9 mouse cellular contexts compared by ENCODE assay signal in the genomic region with DNA sequence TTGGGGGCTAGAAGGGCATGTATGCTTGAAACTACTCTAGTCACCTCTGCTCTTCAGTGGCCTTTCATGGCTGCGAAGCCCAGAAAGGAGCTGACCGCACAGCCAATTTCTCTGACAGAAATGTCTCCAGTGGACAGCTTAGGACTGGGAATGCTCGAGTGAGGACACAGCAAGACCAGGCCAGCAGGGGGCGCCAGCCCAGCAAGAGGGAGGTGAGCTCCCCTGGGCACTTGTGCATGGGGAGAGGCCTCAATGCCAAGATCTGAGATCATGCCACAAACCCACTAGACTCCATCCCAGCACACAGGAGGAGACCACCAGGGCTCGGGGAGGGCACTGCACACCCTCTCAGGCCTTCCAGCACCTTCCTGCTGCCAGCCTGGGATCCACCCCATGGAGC. TPM values are rescaled to one million over a fixed set of nuclear protein-coding genes. Genes with fewer than 3 reads are reported as not detected.
DNase-seq lines count a peak whose midpoint lies in the region; ATAC-seq and TF ChIP-seq lines count a peak whose summit lies in the region.
"Had no signal": no experiment of that assay in that cellular context is flagged by ENCODE, and none has a peak within 500 bp of the region (broad histone marks: within the 10 kb centered on the region; RNA-seq: fewer than 3 reads in every experiment).

No protein-coding gene starts in this region.

- H3K79me2 ChIP-seq in MEL (ENCODE audit: control insufficient read depth, insufficient read depth, low read length, poor library complexity): no peaks in the 10 kb centered on the region

- ATAC-seq in heart, embryonic 12.5 days (ENCODE audit: insufficient number of reproducible peaks, low FRiP score): no peak
- ATAC-seq in limb, embryonic 14.5 days (ENCODE audit: low FRiP score, low read depth): no peak
- no peak for ATAC-seq in neural tube, embryonic 11.5 days (ENCODE audit: insufficient read depth, low FRiP score, low TSS enrichment)

- WGBS in heart, embryonic 12.5 days: 68% methylated on average over 5 of the region's 5 CpGs
- 65% methylated on average over 5 of the region's 5 CpGs for WGBS in limb, embryonic 14.5 days
- WGBS in neural tube, embryonic 11.5 days: 74% methylated on average over 5 of the region's 5 CpGs

- TF ChIP-seq POLR2A in MEL (IDR thresholded peaks at IDR 0.05; ENCODE audit: control insufficient read depth in 1 of 2, insufficient read depth in 1 of 2, low read depth in 1 of 2, low read length in 2 of 2, poor library complexity in 1 of 2): no peak
- no peak for TF ChIP-seq POLR2A in limb, embryonic 14.5 days (IDR thresholded peaks at IDR 0.05; ENCODE audit: borderline replicate concordance, extremely low read depth, insufficient read depth, insufficient read length)

- no peak overlapping the region for H3K4me3 ChIP-seq in heart, embryonic 12.5 days
- no peak overlapping the region for H3K4me3 ChIP-seq in MEL (ENCODE audit: control insufficient read depth in 1 of 2, insufficient read depth in 1 of 2, low read depth in 2 of 2, low read length in 2 of 2)
- no peak overlapping the region for H3K4me3 ChIP-seq in limb, embryonic 14.5 days (replicated peaks; ENCODE audit: low read length)
- H3K4me3 ChIP-seq in neural tube, embryonic 11.5 days (ENCODE audit: low read depth, low read length): no peak overlapping the region
- H3K4me3 ChIP-seq: liver, embryonic 15.5 days had no signal

- H3K9me3 ChIP-seq in heart, embryonic 12.5 days (replicated peaks): no peaks in the 10 kb centered on the region
- no peaks in the 10 kb centered on the region for H3K9me3 ChIP-seq in MEL (replicated peaks; ENCODE audit: insufficient read depth, low read length)
- H3K9me3 ChIP-seq in limb, embryonic 14.5 days (ENCODE audit: control insufficient read depth, low read length): no peaks in the 10 kb centered on the region
- H3K9me3 ChIP-seq in neural tube, embryonic 11.5 days (ENCODE audit: control insufficient read depth, low read length): no peaks in the 10 kb centered on the region
- H3K9me3 ChIP-seq: liver, embryonic 15.5 days had no signal

- TF ChIP-seq RAD21 in MEL (IDR thresholded peaks at IDR 0.05; ENCODE audit: low read depth, low read length): no peak

- no peaks in the 10 kb centered on the region for H3K27me3 ChIP-seq in heart, embryonic 12.5 days (replicated peaks)
- no peaks in the 10 kb centered on the region for H3K27me3 ChIP-seq in MEL (ENCODE audit: control insufficient read depth in 1 of 2, insufficient read depth in 2 of 2, low read length in 2 of 2)
- H3K27me3 ChIP-seq in limb, embryonic 14.5 days (ENCODE audit: control insufficient read depth, insufficient read depth, low read length): no peaks in the 10 kb centered on the region
- no peaks in the 10 kb centered on the region for H3K27me3 ChIP-seq in neural tube, embryonic 11.5 days (ENCODE audit: control insufficient read depth, insufficient read depth, low read length)
- H3K27me3 ChIP-seq: liver, embryonic 15.5 days had no signal

- peaks cover 34% of the 10 kb centered on the region for H3K4me1 ChIP-seq in heart, embryonic 12.5 days (replicated peaks)
- H3K4me1 ChIP-seq in MEL (ENCODE audit: control insufficient read depth in 1 of 2, insufficient read depth in 2 of 2, low read length in 2 of 2): no peaks in the 10 kb centered on the region
- no peaks in the 10 kb centered on the region for H3K4me1 ChIP-seq in limb, embryonic 14.5 days (ENCODE audit: control insufficient read depth, insufficient read depth, low read length)
- no peaks in the 10 kb centered on the region for H3K4me1 ChIP-seq in neural tube, embryonic 11.5 days (ENCODE audit: control insufficient read depth, insufficient read depth, low read length)
- H3K4me1 ChIP-seq: liver, embryonic 15.5 days had no signal

- peaks cover 49% of the 10 kb centered on the region for H3K36me3 ChIP-seq in heart, embryonic 12.5 days
- no peaks in the 10 kb centered on the region; a peak in 1 of 4 replicates for H3K36me3 ChIP-seq in MEL (ENCODE audit: control insufficient read depth in 1 of 2, insufficient read depth in 2 of 2, low read length in 2 of 2)
- H3K36me3 ChIP-seq in limb, embryonic 14.5 days (ENCODE audit: control insufficient read depth, insufficient read depth, low read length): peaks cover 64% of the 10 kb centered on the region
- peaks cover 2% of the 10 kb centered on the region; the same call in 1 of the 2 replicates for H3K36me3 ChIP-seq in neural tube, embryonic 11.5 days (ENCODE audit: control insufficient read depth, insufficient read depth, low read length)

- intact Hi-C loops in heart, postnatal 10 days (cut with DNase I): loop anchor here (5.0 kb wide), 1 partner anchor 45 kb away; no protein-coding TSS in a partner anchor

- no peak overlapping the region for H3K27ac ChIP-seq in heart, embryonic 12.5 days (ENCODE audit: poor library complexity, severe bottlenecking)
- H3K27ac ChIP-seq in MEL (ENCODE audit: control insufficient read depth, low read depth, low read length): no peak overlapping the region
- no peak overlapping the region for H3K27ac ChIP-seq in limb, embryonic 14.5 days (replicated peaks; ENCODE audit: low read depth, low read length)
- H3K27ac ChIP-seq in neural tube, embryonic 11.5 days (ENCODE audit: low read depth, low read length): no peak overlapping the region
- H3K27ac ChIP-seq: liver, embryonic 15.5 days had no signal

- no peak overlapping the region for H3K9ac ChIP-seq in heart, embryonic 12.5 days
- H3K9ac ChIP-seq in MEL (ENCODE audit: control insufficient read depth, low read depth, low read length, poor library complexity, severe bottlenecking): no peak overlapping the region
- no peak overlapping the region for H3K9ac ChIP-seq in limb, embryonic 14.5 days (ENCODE audit: low read depth, low read length, severe bottlenecking)
- no peak overlapping the region for H3K9ac ChIP-seq in neural tube, embryonic 11.5 days (ENCODE audit: low read length)
- H3K9ac ChIP-seq: liver, embryonic 15.5 days had no signal

- TF ChIP-seq EP300 in MEL (IDR thresholded peaks at IDR 0.05; ENCODE audit: low read depth in 1 of 2, low read length in 2 of 2): no peak

- H3K4me2 ChIP-seq in heart, embryonic 12.5 days: no peak overlapping the region
- H3K4me2 ChIP-seq in limb, embryonic 14.5 days (replicated peaks; ENCODE audit: low read depth, low read length, severe bottlenecking): no peak overlapping the region
- H3K4me2 ChIP-seq in neural tube, embryonic 11.5 days (ENCODE audit: low read depth): no peak overlapping the region
- H3K4me2 ChIP-seq: liver, embryonic 15.5 days had no signal

- TF ChIP-seq CTCF in MEL (IDR thresholded peaks at IDR 0.05 in 2 of 3, conservative IDR thresholded peaks at IDR 0.05 in 1 of 3; ENCODE audit: control insufficient read depth in 1 of 3, insufficient read depth in 1 of 3, low read depth in 2 of 3, low read length in 3 of 3, poor library complexity in 1 of 3, severe bottlenecking in 1 of 3): peak; percentile 69 to 90 (median 90)

- peak; percentile 57 for DNase-seq in heart, adult 8-10 months (ENCODE audit: low spot score)
- peak; percentile 60 for DNase-seq in MEL (ENCODE audit: low read depth, low spot score)
- peak; percentile 85 for DNase-seq in cerebellum, adult 8-10 months
- DNase-seq in heart, postnatal 10 days: peak; percentile 77 to 91
- DNase-seq in limb, embryonic 14.5 days (ENCODE audit: low spot score): peak; percentile 32
- peak; percentile 66 for DNase-seq in neural tube, embryonic 11.5 days (ENCODE audit: low spot score)
- DNase-seq in thymus, postnatal 25 days: peak; percentile 76

TF ChIP-seq in MEL, 35 proteins besides CTCF, POLR2A, EP300 and RAD21:
- TF ChIP-seq ZC3H11A (IDR thresholded peaks at IDR 0.05; ENCODE audit: low read depth, low read length): no peak
- no peak for TF ChIP-seq ZNF384 (IDR thresholded peaks at IDR 0.05; ENCODE audit: low read depth, low read length)
- TF ChIP-seq GATA1 (IDR thresholded peaks at IDR 0.05; ENCODE audit: low read depth, low read length): no peak
- TF ChIP-seq TBP (IDR thresholded peaks at IDR 0.05; ENCODE audit: low read depth, low read length): no peak
- peak; percentile 21; the same call in 1 of the 2 replicates for TF ChIP-seq SMC3 (IDR thresholded peaks at IDR 0.05; ENCODE audit: low read depth, low read length)
TF ChIP-seq in MEL: peak in this region for 1.

RNA-seq across cellular contexts. Expression of gene Tesc, which starts 39.3 kb away (rescaled TPM):
- 100 to 1,000 TPM; 204 to 264 (median 228) TPM for total RNA-seq in heart, adult 8-10 months (2022)
- 17.3 and 20.4 TPM in 2 replicates for polyA plus RNA-seq in heart, embryonic 12.5 days (2016; fragmentation: Nextera tagmentation; extraction: Ambion mirVana)
- not detected in 2 replicates for total RNA-seq in MEL (2012; rRNA removed)
- under 1 TPM in 1 of 2 experiments, not detected in 1; 0.07 TPM for polyA plus RNA-seq in MEL (2012; ENCODE audit: insufficient read depth in 1 of 2, insufficient read length in 2 of 2, low read depth in 1 of 2, low replicate concordance in 2 of 2, missing spikeins in 1 of 2)
- total RNA-seq in heart, postnatal 10 days (2021): 100 to 1,000 TPM; 111 to 112 TPM
- polyA plus RNA-seq in limb, embryonic 14.5 days (2012; rRNA removed): 1.4 and 2.2 TPM in 2 replicates
- 5.2 and 8.6 TPM in 2 replicates for polyA plus RNA-seq in limb, embryonic 14.5 days (2014; fragmentation: Nextera tagmentation; extraction: Ambion mirVana)
- polyA plus RNA-seq in neural tube, embryonic 11.5 days (2014; fragmentation: Nextera tagmentation; extraction: Ambion mirVana): 0.46 and 0.76 TPM in 2 replicates

Comparison
In these comparisons a context has a peak if more than half of its experiments do, and no peak if none do; other contexts are left out.
1. DNase-seq: peak in every context shown above with its lines; median percentile 85 in cerebellum, adult 8-10 months; 84 in heart, postnatal 10 days; 76 in thymus, postnatal 25 days; 66 in neural tube, embryonic 11.5 days; 60 in MEL; 57 in heart, adult 8-10 months; 32 in limb, embryonic 14.5 days.